Mouse (Mus musculus): ENCODE results near the gene Arhgap21.

GRCm38 (mm10) chr2:20879877-20880605 is 88.6 kb downstream of the Arhgap21 start:
- no peak for TF ChIP-seq POLR2A (IDR thresholded peaks at IDR 0.05; ENCODE audit: low read depth, low read length)
- TF ChIP-seq CTCF (IDR thresholded peaks at IDR 0.05; ENCODE audit: borderline replicate concordance, insufficient read depth, low read length), result no peak

All from embryonic fibroblast, embryonic 13.5 days (primary cell).